Comparison of ENCODE assay signal across 24 mouse cellular contexts in the genomic region with DNA sequence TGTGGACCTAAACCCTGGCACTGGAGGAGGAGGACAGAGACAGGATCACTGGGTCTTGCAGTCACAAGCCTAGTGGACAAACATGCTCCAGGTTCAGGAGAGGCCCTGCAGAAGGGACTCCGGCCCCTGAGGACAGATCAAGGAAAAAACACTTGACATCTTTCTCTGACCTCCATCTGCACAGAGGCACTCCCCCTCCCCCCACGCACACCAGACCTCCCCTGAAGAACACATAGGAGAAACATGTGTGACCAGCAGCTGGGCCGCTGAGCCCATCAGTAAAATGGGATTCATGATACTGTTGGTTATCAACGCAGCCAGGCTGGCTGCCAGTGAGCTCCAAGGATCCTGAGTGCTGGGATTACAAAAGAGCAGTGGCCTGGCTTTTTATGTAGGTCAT.
DNase-seq lines count a peak whose midpoint lies in the region; ATAC-seq lines count a peak whose summit lies in the region.
"Had no signal": no experiment of that assay in that cellular context is flagged by ENCODE, and none has a peak within 500 bp of the region (broad histone marks: within the 10 kb centered on the region; RNA-seq: fewer than 3 reads in every experiment).

No protein-coding gene starts in this region.

- H3K4me3 ChIP-seq in forebrain, embryonic 10.5 days = no peak overlapping the region
- no peak overlapping the region for H3K4me3 ChIP-seq in forebrain, embryonic 13.5 days
- no peak overlapping the region for H3K4me3 ChIP-seq in midbrain, embryonic 10.5 days
- H3K4me3 ChIP-seq in midbrain, embryonic 11.5 days (ENCODE audit: low read depth, low read length) = no peak overlapping the region
- no peak overlapping the region for H3K4me3 ChIP-seq in midbrain, embryonic 14.5 days (replicated peaks; ENCODE audit: low read depth, low read length)
- H3K4me3 ChIP-seq: embryonic facial prominence, embryonic 13.5 days; heart, embryonic 13.5 days had no signal

- H3K27ac ChIP-seq in forebrain, embryonic 10.5 days = peak overlapping the region; percentile 44; the same call in 1 of the 2 replicates
- no peak overlapping the region for H3K27ac ChIP-seq in forebrain, embryonic 13.5 days
- peak overlapping the region; percentile 28 for H3K27ac ChIP-seq in midbrain, embryonic 10.5 days (replicated peaks)
- H3K27ac ChIP-seq in midbrain, embryonic 11.5 days (ENCODE audit: low read depth, low read length) = no peak overlapping the region
- H3K27ac ChIP-seq in midbrain, embryonic 14.5 days (replicated peaks; ENCODE audit: low read depth, low read length) = no peak overlapping the region
- H3K27ac ChIP-seq: embryonic facial prominence, embryonic 13.5 days; heart, embryonic 13.5 days had no signal

- peak; percentile 37 for DNase-seq in adrenal gland, postnatal 10 days
- DNase-seq in adrenal gland, adult (ENCODE audit: inconsistent age in 2 of 2, low spot score in 1 of 2) = no peak
- no peak for DNase-seq in forebrain, embryonic 10.5 days (ENCODE audit: extremely low spot score, low spot score)
- no peak for DNase-seq in midbrain, embryonic 10.5 days (ENCODE audit: low spot score)
- DNase-seq in midbrain, embryonic 11.5 days (ENCODE audit: low spot score, missing footprints) = no peak
- no peak for DNase-seq in left cerebral cortex, adult 9 months (ENCODE audit: low spot score in 2 of 2)
- DNase-seq in midbrain, embryonic 14.5 days = no peak
- DNase-seq: adrenal gland, adult 2 months; B cell, adult 2 months; cerebellum, adult 2 months; cerebellum, postnatal 10 days; embryo, embryonic 11 days; gastrocnemius, postnatal 36 days; heart, adult 18-20 months; heart, postnatal 36 days had no signal

- H3K9ac ChIP-seq in forebrain, embryonic 13.5 days = no peak overlapping the region
- no peak overlapping the region for H3K9ac ChIP-seq in midbrain, embryonic 11.5 days (ENCODE audit: low read length)
- no peak overlapping the region for H3K9ac ChIP-seq in midbrain, embryonic 14.5 days (replicated peaks; ENCODE audit: low read length)
- H3K9ac ChIP-seq: embryonic facial prominence, embryonic 13.5 days; heart, embryonic 13.5 days had no signal

- H3K9me3 ChIP-seq in forebrain, embryonic 10.5 days = no peaks in the 10 kb centered on the region
- H3K9me3 ChIP-seq in forebrain, embryonic 13.5 days (replicated peaks) = 0 out of 2 replicates have a peak, but pooled peaks cover 5% of the 10 kb centered on the region
- H3K9me3 ChIP-seq in midbrain, embryonic 10.5 days (replicated peaks) = no peaks in the 10 kb centered on the region
- H3K9me3 ChIP-seq in midbrain, embryonic 11.5 days (ENCODE audit: control insufficient read depth, low read length) = peaks cover 2% of the 10 kb centered on the region; the same call in 1 of the 2 replicates
- H3K9me3 ChIP-seq in midbrain, embryonic 14.5 days (ENCODE audit: control insufficient read depth, low read length) = no peaks in the 10 kb centered on the region
- H3K9me3 ChIP-seq: embryonic facial prominence, embryonic 13.5 days; G1E; heart, embryonic 13.5 days had no signal

- H3K36me3 ChIP-seq in forebrain, embryonic 10.5 days (replicated peaks) = no peaks in the 10 kb centered on the region
- H3K36me3 ChIP-seq in forebrain, embryonic 13.5 days (ENCODE audit: poor library complexity, severe bottlenecking) = no peaks in the 10 kb centered on the region
- H3K36me3 ChIP-seq in midbrain, embryonic 10.5 days = no peaks in the 10 kb centered on the region
- no peaks in the 10 kb centered on the region for H3K36me3 ChIP-seq in midbrain, embryonic 11.5 days (ENCODE audit: control insufficient read depth, insufficient read depth, low read length)
- no peaks in the 10 kb centered on the region for H3K36me3 ChIP-seq in midbrain, embryonic 14.5 days (ENCODE audit: control insufficient read depth, insufficient read depth, low read length)
- H3K36me3 ChIP-seq: embryonic facial prominence, embryonic 13.5 days; G1E; heart, embryonic 13.5 days had no signal

- no peak for ATAC-seq in forebrain, embryonic 13.5 days
- ATAC-seq in midbrain, embryonic 11.5 days (ENCODE audit: low FRiP score) = no peak
- ATAC-seq in midbrain, embryonic 14.5 days (ENCODE audit: low FRiP score, low TSS enrichment) = no peak
- ATAC-seq: CD4-positive, CD25-positive, alpha-beta regulatory T cell, adult 4 months; forebrain, embryonic 14.5 days; hindbrain, embryonic 16.5 days; inflammation-experienced regulatory T-cells, adult 6 months; intestine, postnatal 0 days had no signal

- WGBS in forebrain, embryonic 10.5 days = 65% methylated on average over 4 of the region's 4 CpGs
- 73% methylated on average over 4 of the region's 4 CpGs for WGBS in forebrain, embryonic 13.5 days
- WGBS in midbrain, embryonic 10.5 days = 54% methylated on average over 4 of the region's 4 CpGs
- 50% methylated on average over 4 of the region's 4 CpGs for WGBS in midbrain, embryonic 11.5 days
- WGBS in midbrain, embryonic 14.5 days = 44% methylated on average over 4 of the region's 4 CpGs

- H3K4me1 ChIP-seq in forebrain, embryonic 10.5 days = peaks cover 29% of the 10 kb centered on the region
- peaks cover 18% of the 10 kb centered on the region for H3K4me1 ChIP-seq in forebrain, embryonic 13.5 days
- H3K4me1 ChIP-seq in midbrain, embryonic 10.5 days = peaks cover 39% of the 10 kb centered on the region
- peaks cover 4% of the 10 kb centered on the region; the same call in 1 of the 2 replicates for H3K4me1 ChIP-seq in midbrain, embryonic 11.5 days (ENCODE audit: control insufficient read depth, insufficient read depth, low read length)
- peaks cover 7% of the 10 kb centered on the region; the same call in 1 of the 2 replicates for H3K4me1 ChIP-seq in midbrain, embryonic 14.5 days (ENCODE audit: control insufficient read depth, insufficient read depth, low read length)

- no peak overlapping the region for H3K4me2 ChIP-seq in forebrain, embryonic 13.5 days
- no peak overlapping the region for H3K4me2 ChIP-seq in midbrain, embryonic 11.5 days
- H3K4me2 ChIP-seq in midbrain, embryonic 14.5 days (ENCODE audit: low read length) = no peak overlapping the region
- H3K4me2 ChIP-seq: embryonic facial prominence, embryonic 13.5 days; heart, embryonic 13.5 days had no signal

- 0 out of 2 replicates have a peak, but pooled peaks cover 3% of the 10 kb centered on the region for H3K27me3 ChIP-seq in forebrain, embryonic 10.5 days (ENCODE audit: poor library complexity, severe bottlenecking)
- no peaks in the 10 kb centered on the region for H3K27me3 ChIP-seq in forebrain, embryonic 13.5 days
- 0 out of 2 replicates have a peak, but pooled peaks cover 9% of the 10 kb centered on the region for H3K27me3 ChIP-seq in midbrain, embryonic 10.5 days (ENCODE audit: low read depth, poor library complexity, severe bottlenecking)
- H3K27me3 ChIP-seq in midbrain, embryonic 11.5 days (ENCODE audit: control insufficient read depth, insufficient read depth, low read length) = no peaks in the 10 kb centered on the region
- H3K27me3 ChIP-seq in midbrain, embryonic 14.5 days (ENCODE audit: control insufficient read depth, insufficient read depth, low read length) = no peaks in the 10 kb centered on the region
- H3K27me3 ChIP-seq: embryonic facial prominence, embryonic 13.5 days; heart, embryonic 13.5 days had no signal

Comparison
In these comparisons a context has a peak if more than half of its experiments do, and no peak if none do; other contexts are left out.
1. H3K27ac ChIP-seq: peak in forebrain, embryonic 10.5 days (single experiment) and midbrain, embryonic 10.5 days (single experiment); none in forebrain, embryonic 13.5 days (single experiment), midbrain, embryonic 11.5 days (single experiment) and midbrain, embryonic 14.5 days (single experiment).